Mouse (Mus musculus) liver, adult 2 months (tissue): ENCODE data around the gene Myo18a. TPM values are rescaled to one million over a fixed set of nuclear protein-coding genes. Genes with fewer than 3 reads are reported as not detected.

Source experiments
- DNase-seq: peaks from one replicate; pipeline ENCODE4 v3.0.0-alpha.2; 2011; ENCODE audit warnings: low read depth, low spot score; ENCODE audit errors: extremely low read depth
- H3K27ac ChIP-seq: fragments of 200-500 bp; replicated peaks from 2 replicates; pipeline ENCODE4 v1.5.1; 2012; ENCODE audit warnings: low read depth, mild to moderate bottlenecking, control low read depth, inconsistent platforms, low read length; ENCODE audit not compliant: insufficient read depth
- H3K27me3 ChIP-seq: fragments of 200-500 bp; 2 replicates; pipeline ENCODE4 v1.6.1; 2012; ENCODE audit warnings: mild to moderate bottlenecking, moderate library complexity, low read length, inconsistent platforms; ENCODE audit not compliant: control insufficient read depth, insufficient read depth
- H3K36me3 ChIP-seq: fragments of 200-500 bp; 2 replicates; pipeline ENCODE4 v1.6.1; 2012; ENCODE audit warnings: low read length, inconsistent platforms; ENCODE audit not compliant: control insufficient read depth, insufficient read depth
- H3K4me1 ChIP-seq: fragments of 200-500 bp; 2 replicates; pipeline ENCODE4 v1.6.1; 2011; ENCODE audit warnings: low read length; ENCODE audit not compliant: control insufficient read depth, insufficient read depth
- H3K4me3 ChIP-seq: fragments of 200-500 bp; 2 replicates; pipeline ENCODE4 v1.5.1; 2011; ENCODE audit warnings: low read depth, mild to moderate bottlenecking, control low read depth, low read length, moderate library complexity; ENCODE audit not compliant: insufficient read depth
- H3K79me2 ChIP-seq: fragments of 200-500 bp; 2 replicates; pipeline ENCODE4 v1.6.1; 2012; ENCODE audit warnings: inconsistent platforms, mild to moderate bottlenecking, low read length, moderate library complexity; ENCODE audit not compliant: control insufficient read depth, insufficient read depth
- H3K9ac ChIP-seq: fragments of 200-500 bp; 2 replicates; pipeline ENCODE4 v1.6.1; 2012; ENCODE audit warnings: low read depth, mild to moderate bottlenecking, control low read depth, inconsistent platforms, low read length
- CTCF ChIP-seq: fragments of 200-500 bp; IDR thresholded peaks from 2 replicates; pipeline ENCODE4 v1.5.1; 2011; ENCODE audit warnings: low read depth, low read length, control low read depth
- POLR2A ChIP-seq: fragments of 200-500 bp; IDR thresholded peaks from 2 replicates; pipeline ENCODE4 v1.6.1; 2011; ENCODE audit warnings: low read length, control low read depth; ENCODE audit not compliant: insufficient read depth; ENCODE audit errors: extremely low read depth
- WGBS: fragments of 180-500 bp; shearing (Covaris S2); methylation state at CpG from one replicate; pipeline ENCODE4 v1.1.7; 2018; 5-methylcytosine and 5-hydroxymethylcytosine counted together
- polyA plus RNA-seq: library from polyadenylated mRNA; depleted of rRNA; stranded (reverse); fragments of >200 nt; gene quantifications from 2 replicates; pipeline ENCODE4 v1.2.3, GENCODE M21; 2012
- total RNA-seq: library from RNA; depleted of rRNA; stranded (reverse); fragments of >200 nt; gene quantifications from 2 replicates; pipeline ENCODE4 v1.2.3, GENCODE M21; 2014

The Myo18a gene
- total and polyA plus RNA-seq, 2 experiments, result 28.6 to 42.0 TPM

- no peak overlapping the region for H3K9ac ChIP-seq
- H3K4me1 ChIP-seq, result no peaks in the 10 kb centered on the region
- H3K36me3 ChIP-seq, result no peaks in the 10 kb centered on the region
- 73% methylated on average over 5 of the region's 5 CpGs for WGBS
- no peaks in the 10 kb centered on the region for H3K79me2 ChIP-seq
- no peaks in the 10 kb centered on the region for H3K27me3 ChIP-seq
- no peak for DNase-seq
- no peak overlapping the region for H3K27ac ChIP-seq
- TF ChIP-seq POLR2A, result no peak
- no peak for TF ChIP-seq CTCF
- H3K4me3 ChIP-seq, result no peak overlapping the region
These were observed 112.2 kb downstream of the Myo18a start for GRCm38 (mm10) chr11:77875269-77875668.

GRCm38 (mm10) chr11:77875847-77876759 lies 113.1 kb downstream of the Myo18a start:
- Histone ChIP-seq H3K27ac (no peak overlapping the region), H3K36me3 (no peaks in the 10 kb centered on the region), H3K79me2 (no peaks in the 10 kb centered on the region), H3K9ac (no peak overlapping the region), H3K4me3 (no peak overlapping the region), H3K4me1 (no peaks in the 10 kb centered on the region), H3K27me3 (no peaks in the 10 kb centered on the region)
- 60% methylated on average over 26 of the region's 26 CpGs for WGBS
- TF ChIP-seq CTCF, result no peak
- TF ChIP-seq POLR2A, result no peak
- no peak for DNase-seq

GRCm38 (mm10) chr11:77876760-77877148 lies 113.7 kb downstream of the Myo18a start:
- TF ChIP-seq POLR2A, result no peak
- Histone ChIP-seq H3K4me1 (no peaks in the 10 kb centered on the region), H3K9ac (no peak overlapping the region)

GRCm38 (mm10) chr11:77884524-77885245 lies 121.6 kb downstream of the Myo18a start:
- no peaks in the 10 kb centered on the region for H3K27me3 ChIP-seq
- DNase-seq, result no peak
- H3K27ac ChIP-seq, result no peak overlapping the region
- H3K79me2 ChIP-seq, result no peaks in the 10 kb centered on the region
- peaks cover 3% of the 10 kb centered on the region for H3K4me1 ChIP-seq
- H3K36me3 ChIP-seq, result peaks cover 33% of the 10 kb centered on the region
- H3K9ac ChIP-seq, result no peak overlapping the region
- no peak for TF ChIP-seq CTCF
- TF ChIP-seq POLR2A, result no peak
- WGBS, result 47% methylated on average over 10 of the region's 10 CpGs
- H3K4me3 ChIP-seq, result no peak overlapping the region

More at GRCm38 (mm10) chr11:77876760-77877148, 113.7 kb downstream of the Myo18a start:
- WGBS, result 76% methylated on average over 11 of the region's 11 CpGs
- H3K36me3 ChIP-seq, result peaks cover 2% of the 10 kb centered on the region; the same call in 1 of the 2 replicates
- H3K4me3 ChIP-seq, result no peak overlapping the region
- H3K27me3 ChIP-seq, result no peaks in the 10 kb centered on the region
- H3K27ac ChIP-seq, result no peak overlapping the region
- H3K79me2 ChIP-seq, result no peaks in the 10 kb centered on the region
- DNase-seq, result no peak

- Histone ChIP-seq H3K27me3 (no peaks in the 10 kb centered on the region), H3K9ac (no peak overlapping the region), H3K36me3 (peaks cover 33% of the 10 kb centered on the region), H3K79me2 (no peaks in the 10 kb centered on the region), H3K4me1 (peaks cover 4% of the 10 kb centered on the region), H3K4me3 (no peak overlapping the region), H3K27ac (no peak overlapping the region)
- TF ChIP-seq POLR2A (no peak), CTCF (no peak)
- DNase-seq, result no peak
- 72% methylated on average over 8 of the region's 8 CpGs for WGBS
These were observed 122.2 kb downstream of the Myo18a start for GRCm38 (mm10) chr11:77885246-77885575.
